Mouse (Mus musculus): ENCODE data around the gene Dnajc8. TPM values are rescaled to one million over a fixed set of nuclear protein-coding genes. Genes with fewer than 3 reads are reported as not detected.

The Dnajc8 gene
- total and polyA plus RNA-seq, 2 experiments from 2014 or later = 64.6 to 142 TPM

GRCm38 (mm10) chr4:132583781-132584180, 48.4 kb downstream of the Dnajc8 start:
- no peaks in the 10 kb centered on the region for H3K4me1 ChIP-seq (ENCODE audit: insufficient read depth, low read length)
- TF ChIP-seq CTCF (IDR thresholded peaks at IDR 0.05; ENCODE audit: low read depth) = no peak
- WGBS = 62% methylated on average over 3 of the region's 3 CpGs
- no peaks in the 10 kb centered on the region for H3K27me3 ChIP-seq (ENCODE audit: insufficient read depth, low read length)
- no peak overlapping the region for H3K4me2 ChIP-seq (ENCODE audit: low read depth, low read length)
- H3K27ac ChIP-seq = no peak overlapping the region
- no peaks in the 10 kb centered on the region for H3K36me3 ChIP-seq (ENCODE audit: insufficient read depth, low read length)
- H3K9me3 ChIP-seq (ENCODE audit: low read length) = no peaks in the 10 kb centered on the region
- no peak for DNase-seq (ENCODE audit: low spot score)
- no peak overlapping the region for H3K9ac ChIP-seq (replicated peaks; ENCODE audit: low read length)
- no peak for ATAC-seq
- no peak overlapping the region for H3K4me3 ChIP-seq (ENCODE audit: low read length)

- ATAC-seq = no peak
- H3K4me1 ChIP-seq (ENCODE audit: insufficient read depth, low read length) = no peaks in the 10 kb centered on the region
- no peak overlapping the region for H3K27ac ChIP-seq
- H3K4me3 ChIP-seq (ENCODE audit: low read length) = no peak overlapping the region
- no peak overlapping the region for H3K9ac ChIP-seq (replicated peaks; ENCODE audit: low read length)
- H3K36me3 ChIP-seq (ENCODE audit: insufficient read depth, low read length) = no peaks in the 10 kb centered on the region
- no peak for TF ChIP-seq CTCF (IDR thresholded peaks at IDR 0.05; ENCODE audit: low read depth)
- H3K4me2 ChIP-seq (ENCODE audit: low read depth, low read length) = no peak overlapping the region
- no peak for DNase-seq (ENCODE audit: low spot score)
- H3K27me3 ChIP-seq (ENCODE audit: insufficient read depth, low read length) = no peaks in the 10 kb centered on the region
- WGBS = 80% methylated on average over 2 of the region's 2 CpGs
- H3K9me3 ChIP-seq (ENCODE audit: low read length) = no peaks in the 10 kb centered on the region
Observed at GRCm38 (mm10) chr4:132584975-132585374, 49.6 kb downstream of the Dnajc8 start.

GRCm38 (mm10) chr4:132586282-132586681, 50.9 kb downstream of the Dnajc8 start:
- TF ChIP-seq CTCF (IDR thresholded peaks at IDR 0.05; ENCODE audit: low read depth) = no peak
- no peak overlapping the region for H3K9ac ChIP-seq (replicated peaks; ENCODE audit: low read length)
- H3K4me3 ChIP-seq (ENCODE audit: low read length) = no peak overlapping the region
- no peaks in the 10 kb centered on the region for H3K9me3 ChIP-seq (ENCODE audit: low read length)
- H3K27ac ChIP-seq = no peak overlapping the region
- no peaks in the 10 kb centered on the region for H3K4me1 ChIP-seq (ENCODE audit: insufficient read depth, low read length)
- no peak overlapping the region for H3K4me2 ChIP-seq (ENCODE audit: low read depth, low read length)
- DNase-seq (ENCODE audit: low spot score) (no peak), ATAC-seq (no peak)
- whole genome bisulfite sequencing = 93% methylated on average over 4 of the region's 4 CpGs
- no peaks in the 10 kb centered on the region for H3K27me3 ChIP-seq (ENCODE audit: insufficient read depth, low read length)
- H3K36me3 ChIP-seq (ENCODE audit: insufficient read depth, low read length) = no peaks in the 10 kb centered on the region

- DNase-seq (ENCODE audit: low spot score) = no peak
- no peak for TF ChIP-seq CTCF (IDR thresholded peaks at IDR 0.05; ENCODE audit: low read depth)
- ATAC-seq = no peak
- Histone ChIP-seq H3K27ac (no peak overlapping the region), H3K9me3 (ENCODE audit: low read length) (no peaks in the 10 kb centered on the region), H3K9ac (replicated peaks; ENCODE audit: low read length) (no peak overlapping the region), H3K36me3 (ENCODE audit: insufficient read depth, low read length) (no peaks in the 10 kb centered on the region), H3K4me1 (ENCODE audit: insufficient read depth, low read length) (no peaks in the 10 kb centered on the region), H3K4me3 (ENCODE audit: low read length) (no peak overlapping the region), H3K27me3 (ENCODE audit: insufficient read depth, low read length) (no peaks in the 10 kb centered on the region), H3K4me2 (ENCODE audit: low read depth, low read length) (no peak overlapping the region)
- 81% methylated on average over 3 of the region's 3 CpGs for WGBS
Observed at GRCm38 (mm10) chr4:132588512-132588911, 53.2 kb downstream of the Dnajc8 start.

- H3K4me2 ChIP-seq (ENCODE audit: low read depth, low read length) = no peak overlapping the region
- TF ChIP-seq CTCF (IDR thresholded peaks at IDR 0.05; ENCODE audit: low read depth) = no peak
- DNase-seq (ENCODE audit: low spot score) (no peak), ATAC-seq (no peak)
- no peaks in the 10 kb centered on the region for H3K4me1 ChIP-seq (ENCODE audit: insufficient read depth, low read length)
- WGBS = 84% methylated on average over 10 of the region's 10 CpGs
- no peaks in the 10 kb centered on the region for H3K9me3 ChIP-seq (ENCODE audit: low read length)
- H3K9ac ChIP-seq (replicated peaks; ENCODE audit: low read length) = no peak overlapping the region
- H3K27me3 ChIP-seq (ENCODE audit: insufficient read depth, low read length) = no peaks in the 10 kb centered on the region
- no peak overlapping the region for H3K4me3 ChIP-seq (ENCODE audit: low read length)
- no peaks in the 10 kb centered on the region for H3K36me3 ChIP-seq (ENCODE audit: insufficient read depth, low read length)
- no peak overlapping the region for H3K27ac ChIP-seq
Observed at GRCm38 (mm10) chr4:132590642-132591041, 55.3 kb downstream of the Dnajc8 start.

- WGBS = 91% methylated on average over 9 of the region's 9 CpGs
- H3K4me1 ChIP-seq (ENCODE audit: insufficient read depth, low read length) = no peaks in the 10 kb centered on the region
- DNase-seq (ENCODE audit: low spot score) = no peak
- no peak overlapping the region for H3K27ac ChIP-seq
- no peak for TF ChIP-seq CTCF (IDR thresholded peaks at IDR 0.05; ENCODE audit: low read depth)
- H3K27me3 ChIP-seq (ENCODE audit: insufficient read depth, low read length) = no peaks in the 10 kb centered on the region
- ATAC-seq = no peak
- H3K4me3 ChIP-seq (ENCODE audit: low read length) = no peak overlapping the region
- no peaks in the 10 kb centered on the region for H3K36me3 ChIP-seq (ENCODE audit: insufficient read depth, low read length)
- no peaks in the 10 kb centered on the region for H3K9me3 ChIP-seq (ENCODE audit: low read length)
- H3K9ac ChIP-seq (replicated peaks; ENCODE audit: low read length) = no peak overlapping the region
- H3K4me2 ChIP-seq (ENCODE audit: low read depth, low read length) = no peak overlapping the region
Observed at GRCm38 (mm10) chr4:132592958-132593357, 57.6 kb downstream of the Dnajc8 start.

- Histone ChIP-seq H3K4me2 (ENCODE audit: low read depth, low read length) (no peak overlapping the region), H3K9ac (replicated peaks; ENCODE audit: low read length) (no peak overlapping the region), H3K4me3 (ENCODE audit: low read length) (no peak overlapping the region), H3K27ac (no peak overlapping the region), H3K27me3 (ENCODE audit: insufficient read depth, low read length) (no peaks in the 10 kb centered on the region), H3K9me3 (ENCODE audit: low read length) (no peaks in the 10 kb centered on the region), H3K36me3 (ENCODE audit: insufficient read depth, low read length) (no peaks in the 10 kb centered on the region), H3K4me1 (ENCODE audit: insufficient read depth, low read length) (no peaks in the 10 kb centered on the region)
- DNase-seq (ENCODE audit: low spot score) (no peak), ATAC-seq (no peak)
- no peak for TF ChIP-seq CTCF (IDR thresholded peaks at IDR 0.05; ENCODE audit: low read depth)
- WGBS = 17% methylated on average over 4 of the region's 4 CpGs
Observed at GRCm38 (mm10) chr4:132594191-132594590, 58.8 kb downstream of the Dnajc8 start.
